Mouse (Mus musculus) left cerebral cortex, postnatal 10 days (tissue): ENCODE measurements at regions not wholly inside any gene's neighbourhood (a gene's known extent, or its start where the extent isn't known, plus 50 kb on each side); places are given as distances from the start of the nearest gene placed in this dataset.

Experiments
- DNase-seq, 2 experiments: peaks; one replicate each; pipeline ENCODE4 v3.0.0; 2021 to 2022; ENCODE audit warnings: low spot score in 2 of 2, mixed read lengths in 1 of 2; ENCODE audit errors: extremely low spot score in 1 of 2
- intact Hi-C: fragments of 180-260 bp; cut with DNase I; formaldehyde crosslinking; loops from one replicate; pipeline ENCODE4 v1.15.1; 2025

DNA sequence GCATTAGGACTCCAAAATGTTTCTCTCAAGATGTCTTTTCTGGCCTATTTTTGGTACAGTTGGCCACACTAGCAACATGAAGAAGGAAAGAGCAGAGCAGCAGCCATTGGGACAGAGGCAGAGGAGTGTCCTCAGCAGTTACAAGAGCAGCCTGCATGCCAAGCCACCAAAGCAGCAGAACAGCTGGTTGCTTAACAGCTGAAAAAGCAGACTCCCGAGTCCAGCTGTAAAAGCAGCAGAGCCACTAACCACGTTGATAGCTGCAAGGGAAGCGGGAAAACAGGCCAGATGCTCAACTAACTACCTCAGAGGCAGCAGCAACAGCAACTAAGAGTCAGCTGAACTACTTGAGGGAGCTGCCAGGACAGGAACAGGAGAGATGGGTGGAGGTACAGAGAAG lies 134.4 kb upstream of the Sh3bp4 start:
- intact Hi-C loops: loop anchor here (10.0 kb wide), 1 partner anchor 171 kb away; no protein-coding TSS in a partner anchor

GRCm38 (mm10) chr1:88937327-88937726 lies 132.9 kb upstream of the Sh3bp4 start:
- intact Hi-C loops: loop anchor here (10.0 kb wide), 1 partner anchor 173 kb away; no protein-coding TSS in a partner anchor
- no peak for DNase-seq

More for the DNA sequence above, 134.4 kb upstream of the Sh3bp4 start:
- no peak for DNase-seq

- intact Hi-C loops: loop anchor here (10.0 kb wide), 1 partner anchor 174 kb away; no protein-coding TSS in a partner anchor
- DNase-seq: no peak
Observed at GRCm38 (mm10) chr1:88938458-88938857, 131.8 kb upstream of the Sh3bp4 start.

- DNase-seq: no peak
- intact Hi-C loops: no loop called here
Observed at GRCm38 (mm10) chr1:88943039-88943438, 127.2 kb upstream of the Sh3bp4 start.

DNA sequence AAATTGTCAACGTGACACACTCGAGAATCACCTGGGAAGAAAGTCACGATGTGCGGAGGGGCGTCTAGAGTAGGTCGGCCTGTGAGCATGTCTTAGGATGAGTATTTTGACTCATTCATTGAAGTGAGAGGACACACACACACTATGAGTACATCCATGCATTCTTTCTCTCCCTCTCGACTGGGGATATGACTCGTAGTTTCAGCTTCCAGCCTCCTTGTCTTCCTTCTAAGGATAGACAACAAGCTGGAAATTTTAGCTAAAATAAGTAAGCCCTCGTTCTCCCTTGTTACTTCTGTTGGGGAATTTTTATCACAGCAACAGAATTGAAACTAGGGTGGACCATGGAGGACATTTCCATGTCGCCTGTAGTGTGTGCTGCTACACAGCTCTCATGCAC lies 124.3 kb upstream of the Sh3bp4 start:
- no peak for DNase-seq
- intact Hi-C loops: no loop called here

GRCm38 (mm10) chr1:88946374-88946773 lies 123.8 kb upstream of the Sh3bp4 start:
- no peak for DNase-seq
- intact Hi-C loops: no loop called here

DNA sequence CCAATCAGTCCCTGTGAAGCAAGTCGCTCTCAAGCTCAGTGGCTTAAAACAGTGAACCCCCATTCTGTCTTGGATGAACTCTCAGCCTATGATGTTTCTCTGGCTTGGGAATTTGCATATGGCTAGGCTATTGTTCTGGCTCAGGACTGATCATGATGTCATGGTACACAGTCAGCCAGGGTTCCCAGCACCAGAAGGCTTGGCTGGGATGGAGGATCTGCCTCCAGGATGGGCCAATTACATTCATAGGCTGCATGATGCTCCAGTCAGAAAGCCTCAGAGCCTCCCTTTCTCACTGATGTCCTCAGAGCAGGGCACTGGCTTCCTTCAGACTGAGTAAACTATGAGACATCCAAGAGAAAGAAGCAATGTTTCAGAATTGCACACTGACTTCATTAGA lies 120.3 kb upstream of the Sh3bp4 start:
- intact Hi-C loops: no loop called here
- no peak for DNase-seq

GRCm38 (mm10) chr1:88953516-88953915 lies 116.7 kb upstream of the Sh3bp4 start:
- no peak for DNase-seq
- intact Hi-C loops: no loop called here

- intact Hi-C loops: no loop called here
- no peak for DNase-seq
Observed at GRCm38 (mm10) chr1:88954784-88955183, 115.4 kb upstream of the Sh3bp4 start.

DNA sequence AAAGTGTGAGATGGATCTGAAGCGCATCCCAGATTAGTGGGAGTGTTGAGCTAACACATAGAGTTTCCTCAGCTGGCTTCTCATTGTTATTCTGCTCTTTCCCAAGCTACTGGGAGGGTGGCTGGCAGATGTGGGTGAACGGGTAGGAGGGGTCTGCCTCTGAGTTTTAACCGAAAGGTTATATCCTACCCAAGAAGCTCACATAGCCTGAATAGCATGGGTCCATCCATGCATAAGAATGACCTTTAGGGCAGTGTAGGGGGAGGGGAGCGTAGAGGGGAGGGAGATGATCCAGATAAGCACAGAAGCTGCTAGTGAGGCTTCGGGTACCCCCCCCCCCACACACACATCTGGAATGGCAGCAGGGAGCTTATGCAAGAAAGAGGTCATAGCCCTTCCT lies 113.2 kb upstream of the Sh3bp4 start:
- intact Hi-C loops: no loop called here
- no peak for DNase-seq

GRCm38 (mm10) chr1:88959715-88960114 lies 110.5 kb upstream of the Sh3bp4 start:
- DNase-seq: no peak
- intact Hi-C loops: no loop called here

GRCm38 (mm10) chr1:88960142-88960541 lies 110.1 kb upstream of the Sh3bp4 start:
- no peak for DNase-seq
- intact Hi-C loops: no loop called here

DNA sequence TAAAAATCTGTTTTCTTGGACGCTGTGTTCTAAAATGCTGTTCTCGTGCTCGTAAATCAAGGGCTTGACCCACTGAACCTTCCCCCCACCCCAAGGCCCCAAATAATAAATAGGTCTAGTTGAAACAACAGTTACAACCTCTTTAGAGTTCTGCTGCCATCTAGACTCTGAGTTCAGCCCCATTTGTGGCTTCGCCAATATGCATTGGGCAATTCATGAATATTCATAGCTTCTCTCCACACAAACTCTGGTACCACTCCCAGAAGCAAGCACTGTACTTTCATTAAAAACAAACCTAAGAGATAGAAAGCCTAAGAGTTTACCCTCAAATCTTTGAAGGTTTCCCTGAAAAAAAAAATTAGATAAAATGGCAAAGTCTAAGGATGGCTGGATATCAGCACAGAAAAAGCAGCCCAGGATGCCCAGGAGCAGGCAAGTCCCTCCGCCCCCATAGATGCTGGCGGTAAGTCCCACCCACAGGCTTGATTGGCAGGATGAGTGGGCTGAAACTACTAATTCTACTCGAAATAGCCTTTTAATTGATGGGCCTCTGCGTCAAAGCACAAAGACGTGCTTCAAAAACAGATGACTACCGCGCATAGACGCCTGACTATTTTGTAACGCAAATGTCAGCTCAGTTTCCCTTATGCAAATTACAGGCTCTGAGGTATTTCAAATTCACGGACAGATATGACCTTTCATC lies 106.0 kb upstream of the Sh3bp4 start:
- intact Hi-C loops: no loop called here
- DNase-seq: no peak

GRCm38 (mm10) chr1:88966416-88966815 lies 103.8 kb upstream of the Sh3bp4 start:
- intact Hi-C loops: no loop called here
- DNase-seq: no peak

DNA sequence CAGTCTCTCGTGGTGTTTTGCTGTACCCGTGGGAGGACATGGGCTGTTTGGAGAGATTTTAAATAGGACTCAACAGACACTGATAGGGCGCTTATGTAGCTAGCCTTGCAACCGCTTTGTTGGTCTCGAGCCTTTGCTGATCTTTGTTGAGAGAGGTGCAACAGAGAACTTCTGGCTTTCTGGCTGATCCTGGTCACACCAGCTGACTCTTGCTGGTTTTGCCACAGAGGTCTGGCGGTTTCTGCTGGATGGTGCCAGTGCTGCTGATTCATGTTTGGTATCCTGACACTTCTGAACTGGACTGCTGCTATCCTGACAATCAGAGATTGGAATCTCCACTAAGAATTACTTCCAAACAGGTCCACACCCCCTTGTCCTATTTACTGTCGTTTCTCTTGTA lies 102.1 kb upstream of the Sh3bp4 start:
- intact Hi-C loops: no loop called here

DNA sequence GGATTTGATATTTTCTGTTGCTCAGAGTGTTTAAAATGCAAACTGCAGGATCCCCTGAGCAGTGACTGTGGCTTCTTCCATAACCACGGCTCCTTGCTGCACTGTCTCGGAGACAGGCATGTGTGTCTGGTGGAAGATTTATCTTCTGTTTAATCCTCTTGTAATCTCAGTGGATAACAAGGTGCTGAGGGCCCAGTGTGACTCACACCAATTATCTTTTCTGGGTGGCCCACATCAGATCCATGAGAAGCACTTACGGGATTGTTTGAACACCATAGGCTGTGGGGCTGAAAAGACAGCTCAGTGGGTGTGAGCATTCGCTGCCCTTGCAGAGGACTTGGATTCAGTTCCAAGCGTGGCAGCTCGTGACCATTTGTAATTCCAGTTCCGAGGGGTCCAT lies 101.2 kb upstream of the Sh3bp4 start:
- DNase-seq: no peak
- intact Hi-C loops: no loop called here

More for the DNA sequence above, 102.1 kb upstream of the Sh3bp4 start:
- DNase-seq: no peak

DNA sequence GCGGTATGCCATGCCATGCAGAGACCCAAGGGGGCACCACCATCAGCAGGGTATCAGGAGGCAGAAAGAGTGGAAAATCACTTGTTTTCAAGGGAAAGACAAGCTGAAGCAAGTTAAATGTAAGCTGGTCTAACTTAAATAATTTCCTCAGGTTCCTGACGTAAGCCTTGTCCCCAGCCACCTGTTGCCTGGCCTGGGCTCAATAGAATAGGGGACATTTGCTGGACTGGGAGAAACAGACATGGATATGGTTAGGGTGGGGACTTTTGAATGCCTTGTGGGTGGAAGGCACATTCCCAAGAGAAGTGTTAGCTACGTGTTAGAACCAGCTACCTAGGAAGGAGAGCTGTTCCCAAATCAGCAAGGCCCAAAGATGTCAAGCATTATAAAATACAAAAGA lies 100.6 kb upstream of the Sh3bp4 start:
- intact Hi-C loops: no loop called here
- DNase-seq: no peak

DNA sequence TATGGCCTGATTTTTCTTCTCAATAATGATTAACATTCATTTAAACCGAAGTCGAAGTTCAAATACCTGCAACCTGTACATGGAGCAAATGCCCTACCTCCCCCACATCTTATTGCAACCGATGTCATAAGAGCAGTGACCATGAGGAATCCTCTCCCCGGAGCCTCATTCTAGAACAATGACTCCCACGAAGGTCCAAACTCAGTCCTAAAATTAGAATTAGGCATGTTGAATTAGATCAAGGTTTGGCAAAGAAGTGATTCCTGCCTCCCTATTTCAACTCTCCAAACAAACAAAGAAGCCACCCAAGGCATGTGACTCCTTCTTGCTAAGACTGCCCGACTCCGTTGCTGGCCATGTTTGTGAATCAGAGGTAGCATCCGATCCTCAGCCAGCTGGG lies 94.1 kb upstream of the Sh3bp4 start:
- intact Hi-C loops: no loop called here
- DNase-seq: no peak

GRCm38 (mm10) chr1:88988011-88988695 lies 82.1 kb upstream of the Sh3bp4 start:
- no peak for DNase-seq
- intact Hi-C loops: no loop called here

GRCm38 (mm10) chr1:88994588-88995331 lies 75.5 kb upstream of the Sh3bp4 start:
- peak in 1 of 2 experiments; percentile 81 for DNase-seq
- intact Hi-C loops: no loop called here
